Mouse (Mus musculus): Measurements from ENCODE around the gene Pigk.

DNA sequence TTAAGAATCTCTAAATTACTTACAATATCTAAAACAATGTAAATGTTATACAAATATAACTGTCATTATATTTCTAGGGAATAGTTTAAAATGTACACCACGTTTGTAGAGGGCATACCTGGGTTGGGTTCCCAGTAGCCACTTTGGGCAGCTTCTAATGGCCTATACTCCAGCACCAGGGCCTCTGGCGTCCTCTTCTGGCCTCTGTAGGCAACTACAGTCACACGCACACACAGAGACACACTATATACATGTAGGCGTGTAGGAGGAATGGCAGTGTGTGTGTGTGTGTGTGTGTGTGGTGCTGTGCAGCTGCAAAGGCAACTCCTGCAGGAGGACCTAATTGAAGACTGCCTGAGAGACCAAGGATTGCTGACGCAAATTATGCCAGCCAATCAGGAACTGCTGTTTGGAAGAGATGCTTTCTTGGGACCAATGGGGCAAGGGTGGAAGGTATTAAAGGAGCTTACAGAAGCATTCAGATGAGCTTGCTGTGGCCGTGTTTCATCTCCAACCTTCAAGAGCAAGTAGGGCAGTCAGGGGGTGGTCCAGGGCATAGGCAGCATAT is 161.9 kb downstream of the Pigk start:
- TF ChIP-seq CTCF (IDR thresholded peaks at IDR 0.05; ENCODE audit: low read depth): peak; percentile 17; the same call in 1 of the 2 replicates
- no peak for TF ChIP-seq EP300 (optimal IDR thresholded peaks at IDR 0.05)

Measured in stomach, postnatal 0 days (tissue).